Mouse (Mus musculus) lung, postnatal 0 days (tissue): Measurements from ENCODE around the gene Sh2d6. TPM values are rescaled to one million over a fixed set of nuclear protein-coding genes. Genes with fewer than 3 reads are reported as not detected.

Experiments
- ATAC-seq: fragments of 200-750 bp; cut with Nextera tagmentation; 2 replicates; pipeline ENCODE4 v1.8.0; 2017; ENCODE audit warnings: moderate library complexity
- DNase-seq: peaks from one replicate; pipeline ENCODE4 v3.0.0-alpha.2; 2016; ENCODE audit warnings: low spot score
- H3K27ac ChIP-seq: fragments of 300-500 bp; sonication (generic); 2 replicates; pipeline ENCODE4 v1.5.1; 2014; ENCODE audit warnings: antibody characterized with exemption, mild to moderate bottlenecking, low read length, mixed read lengths
- H3K27me3 ChIP-seq: fragments of 300-500 bp; sonication (generic); replicated peaks from 2 replicates; pipeline ENCODE4 v1.6.1; 2014; ENCODE audit warnings: low read length, mixed read lengths; ENCODE audit not compliant: insufficient read depth
- H3K36me3 ChIP-seq: fragments of 300-500 bp; sonication (generic); 2 replicates; pipeline ENCODE4 v1.6.1; 2014; ENCODE audit warnings: low read length, mixed read lengths; ENCODE audit not compliant: insufficient read depth
- H3K4me1 ChIP-seq: fragments of 300-500 bp; sonication (generic); 2 replicates; pipeline ENCODE4 v1.6.1; 2014; ENCODE audit warnings: antibody characterized with exemption, low read depth, low read length, mixed read lengths; ENCODE audit not compliant: insufficient read depth
- H3K4me2 ChIP-seq: fragments of 300-500 bp; sonication (generic); replicated peaks from 2 replicates; pipeline ENCODE4 v1.6.1; 2014; ENCODE audit warnings: low read depth, mild to moderate bottlenecking, low read length, moderate library complexity, mixed read lengths
- H3K4me3 ChIP-seq: fragments of 300-500 bp; sonication (generic); 2 replicates; pipeline ENCODE4 v1.5.1; 2014; ENCODE audit warnings: low read depth, low read length
- H3K9ac ChIP-seq: fragments of 300-500 bp; sonication (generic); replicated peaks from 2 replicates; pipeline ENCODE4 v1.6.1; 2014; ENCODE audit warnings: low read depth, mild to moderate bottlenecking
- H3K9me3 ChIP-seq: fragments of 300-500 bp; sonication (generic); 2 replicates; pipeline ENCODE4 v1.6.1; 2016; ENCODE audit warnings: low read length, mixed read lengths
- CTCF ChIP-seq: IDR thresholded peaks from 2 replicates; pipeline ENCODE4 v1.5.1; 2016; ENCODE audit warnings: antibody characterized with exemption, mild to moderate bottlenecking
- EP300 ChIP-seq: IDR thresholded peaks from 2 replicates; pipeline ENCODE4 v1.6.1; 2016; ENCODE audit warnings: antibody characterized with exemption, mild to moderate bottlenecking, control low read depth
- WGBS: fragments of 180-500 bp; shearing (Covaris S2); extraction: QIAGEN DNeasy Blood & Tissue Kit; methylation state at CpG from one replicate; pipeline ENCODE4 v1.1.7; 2014; 5-methylcytosine and 5-hydroxymethylcytosine counted together
- polyA plus RNA-seq: library from polyadenylated mRNA; unstranded; fragments of >200 nt; fragmentation: Nextera tagmentation; extraction: Ambion mirVana; gene quantifications from 2 replicates; pipeline ENCODE4 v1.2.1, GENCODE M21; 2015

Gene Sh2d6
- polyA plus RNA-seq, 1 experiment from 2014 or later, result not detected

GRCm38 (mm10) chr6:72550025-72550424 lies 28.5 kb upstream of the Sh2d6 start:
- ATAC-seq (no peak), DNase-seq (no peak)
- Histone ChIP-seq H3K4me1 (no peaks in the 10 kb centered on the region; the same call in 1 of the 2 replicates), H3K27ac (no peak overlapping the region), H3K9ac (no peak overlapping the region), H3K4me3 (0 out of 2 replicates have a peak overlapping the region, but pooled peaks have one; percentile 1), H3K4me2 (0 out of 2 replicates have a peak overlapping the region, but pooled peaks have one; percentile 11), H3K36me3 (no peaks in the 10 kb centered on the region), H3K9me3 (no peaks in the 10 kb centered on the region), H3K27me3 (no peaks in the 10 kb centered on the region)
- WGBS, result 61% methylated on average over 6 of the region's 6 CpGs
- TF ChIP-seq CTCF (no peak), EP300 (no peak)

GRCm38 (mm10) chr6:72549041-72549580 lies 27.6 kb upstream of the Sh2d6 start:
- H3K4me3 ChIP-seq, result no peak overlapping the region
- H3K27ac ChIP-seq, result peak overlapping the region; percentile 20; the same call in 1 of the 2 replicates
- no peaks in the 10 kb centered on the region for H3K27me3 ChIP-seq
- H3K4me1 ChIP-seq, result no peaks in the 10 kb centered on the region; the same call in 1 of the 2 replicates
- no peak for TF ChIP-seq EP300
- no peak for TF ChIP-seq CTCF
- ATAC-seq, result no peak
- 46% methylated on average over 9 of the region's 9 CpGs for WGBS
- no peak overlapping the region for H3K4me2 ChIP-seq
- H3K9me3 ChIP-seq, result no peaks in the 10 kb centered on the region
- H3K36me3 ChIP-seq, result no peaks in the 10 kb centered on the region
- DNase-seq, result peak; percentile 59
- H3K9ac ChIP-seq, result no peak overlapping the region

GRCm38 (mm10) chr6:72547862-72548261 lies 26.4 kb upstream of the Sh2d6 start:
- Histone ChIP-seq H3K9ac (no peak overlapping the region), H3K4me2 (no peak overlapping the region), H3K36me3 (no peaks in the 10 kb centered on the region), H3K9me3 (no peaks in the 10 kb centered on the region), H3K4me3 (no peak overlapping the region), H3K27me3 (no peaks in the 10 kb centered on the region), H3K4me1 (no peaks in the 10 kb centered on the region), H3K27ac (no peak overlapping the region)
- ATAC-seq (no peak), DNase-seq (peak; percentile 22)
- WGBS, result 52% methylated on average over 3 of the region's 3 CpGs
- no peak for TF ChIP-seq CTCF
- peak; percentile 59 for TF ChIP-seq EP300

GRCm38 (mm10) chr6:72547121-72547520 lies 25.6 kb upstream of the Sh2d6 start:
- no peaks in the 10 kb centered on the region for H3K4me1 ChIP-seq
- TF ChIP-seq CTCF, result peak; percentile 45
- no peak for TF ChIP-seq EP300
- no peak for DNase-seq
- 98% methylated on average over 2 of the region's 2 CpGs for WGBS
- H3K9ac ChIP-seq, result no peak overlapping the region
- no peak overlapping the region for H3K4me3 ChIP-seq
- H3K36me3 ChIP-seq, result no peaks in the 10 kb centered on the region
- ATAC-seq, result no peak
- H3K27me3 ChIP-seq, result no peaks in the 10 kb centered on the region
- H3K4me2 ChIP-seq, result no peak overlapping the region
- H3K9me3 ChIP-seq, result no peaks in the 10 kb centered on the region
- no peak overlapping the region for H3K27ac ChIP-seq

GRCm38 (mm10) chr6:72545377-72545776 lies 23.9 kb upstream of the Sh2d6 start:
- Histone ChIP-seq H3K9me3 (no peaks in the 10 kb centered on the region), H3K4me1 (no peaks in the 10 kb centered on the region), H3K27ac (no peak overlapping the region), H3K9ac (no peak overlapping the region), H3K27me3 (no peaks in the 10 kb centered on the region), H3K4me3 (no peak overlapping the region), H3K36me3 (no peaks in the 10 kb centered on the region), H3K4me2 (no peak overlapping the region)
- no peak for DNase-seq
- WGBS, result 70% methylated on average over 7 of the region's 7 CpGs
- no peak for TF ChIP-seq CTCF
- TF ChIP-seq EP300, result no peak
- ATAC-seq, result no peak

GRCm38 (mm10) chr6:72544283-72544987 lies 22.9 kb upstream of the Sh2d6 start, which contains the start of gene Capg:
Gene Capg, plus strand, starts transcription at chr6:72544391.
- Histone ChIP-seq H3K9me3 (no peaks in the 10 kb centered on the region), H3K9ac (peak within 1 kb of the TSS; percentile 71), H3K4me2 (peak within 1 kb of the TSS; percentile 60), H3K36me3 (no peaks in the 10 kb centered on the region), H3K4me3 (peak within 1 kb of the TSS; percentile 54), H3K27ac (peak within 1 kb of the TSS; percentile 92), H3K4me1 (no peaks in the 10 kb centered on the region), H3K27me3 (no peaks in the 10 kb centered on the region)
- 5% methylated on average over 23 of the region's 23 CpGs for WGBS
- TF ChIP-seq EP300, result peak; percentile 26; the same call in 1 of the 2 replicates
- no peak for TF ChIP-seq CTCF
- DNase-seq (peak; percentile 94), ATAC-seq (peak; percentile 85)
